Mouse (Mus musculus): ENCODE measurements around the gene Tmod2.

DNA sequence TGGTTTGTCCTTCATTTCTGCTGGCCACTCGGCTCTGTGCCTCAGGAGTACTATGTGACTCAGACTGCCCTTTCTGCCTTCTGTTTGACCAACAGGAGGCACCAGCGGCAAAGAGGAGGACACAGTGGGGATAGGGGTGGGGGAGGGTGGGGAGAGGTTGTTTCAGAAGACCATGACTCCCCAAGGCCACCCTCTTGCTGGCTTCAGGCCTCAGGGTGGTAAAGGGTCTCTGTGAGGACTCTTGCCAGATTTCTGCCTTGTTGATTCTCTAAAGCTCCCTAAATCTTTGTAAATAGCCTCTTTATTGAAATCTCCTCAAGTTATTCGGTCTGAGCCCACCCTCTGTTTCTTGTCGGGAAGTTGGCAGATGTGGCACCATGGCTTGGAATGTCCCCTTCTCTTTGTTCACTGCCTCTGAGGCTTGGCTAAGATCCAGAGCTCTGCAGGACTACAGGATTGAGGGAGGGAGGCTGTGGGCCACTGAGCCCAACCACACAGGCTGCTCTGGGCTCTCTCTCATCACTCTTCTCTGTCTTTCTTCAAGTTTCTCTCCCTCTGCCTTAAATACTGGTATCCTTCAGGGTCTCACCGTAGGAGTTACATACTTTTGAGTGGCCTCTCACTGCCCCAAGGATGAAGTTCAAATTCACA, 11.8 kb downstream of the Tmod2 start:
- TF ChIP-seq CTCF (IDR thresholded peaks at IDR 0.05): peak; percentile 49
- no peak for TF ChIP-seq EP300 (IDR thresholded peaks at IDR 0.05)
